ENCODE assay signal across 22 mouse cellular contexts in the genomic region with DNA sequence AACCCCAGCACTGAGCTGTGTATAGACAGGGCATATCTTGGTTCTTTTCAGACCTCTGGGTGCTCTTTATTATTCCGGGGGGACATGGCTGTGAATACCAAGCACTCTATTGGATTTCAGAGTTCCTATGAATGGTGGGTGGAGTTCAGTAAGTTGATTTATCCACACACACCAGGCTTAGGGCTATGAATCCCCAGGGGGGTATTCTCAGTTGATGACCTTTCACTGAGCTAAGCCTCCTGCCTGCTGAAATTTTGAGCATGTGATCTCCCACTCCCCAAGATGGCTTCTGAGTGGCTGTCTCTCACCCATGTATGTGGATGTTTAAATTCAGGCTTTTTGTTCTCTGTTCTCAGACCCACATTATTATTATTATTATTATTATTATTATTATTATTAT.
DNase-seq lines count a peak whose midpoint lies in the region; ATAC-seq and TF ChIP-seq lines count a peak whose summit lies in the region.
"Had no signal": no experiment of that assay in that cellular context is flagged by ENCODE, and none has a peak within 500 bp of the region (broad histone marks: within the 10 kb centered on the region; RNA-seq: fewer than 3 reads in every experiment).

No protein-coding gene starts in this region.

- no peak overlapping the region for H3K9ac ChIP-seq in embryonic facial prominence, embryonic 12.5 days
- no peak overlapping the region for H3K9ac ChIP-seq in midbrain, embryonic 11.5 days (ENCODE audit: low read length)
- no peak overlapping the region for H3K9ac ChIP-seq in midbrain, postnatal 0 days (replicated peaks; ENCODE audit: low read length, poor library complexity, severe bottlenecking)
- no peak overlapping the region for H3K9ac ChIP-seq in neural tube, embryonic 12.5 days
- H3K9ac ChIP-seq: embryonic facial prominence, embryonic 15.5 days; forebrain, postnatal 0 days; hindbrain, embryonic 15.5 days had no signal

- no peak overlapping the region for H3K4me2 ChIP-seq in embryonic facial prominence, embryonic 12.5 days (replicated peaks)
- no peak overlapping the region for H3K4me2 ChIP-seq in midbrain, embryonic 11.5 days
- no peak overlapping the region for H3K4me2 ChIP-seq in midbrain, postnatal 0 days (ENCODE audit: low read depth, low read length, poor library complexity, severe bottlenecking)
- no peak overlapping the region for H3K4me2 ChIP-seq in neural tube, embryonic 12.5 days (replicated peaks)
- H3K4me2 ChIP-seq: embryonic facial prominence, embryonic 15.5 days; heart, embryonic 11.5 days; hindbrain, embryonic 15.5 days had no signal

- no peaks in the 10 kb centered on the region for H3K9me3 ChIP-seq in embryonic facial prominence, embryonic 12.5 days
- no peaks in the 10 kb centered on the region for H3K9me3 ChIP-seq in embryonic facial prominence, embryonic 10.5 days
- no peaks in the 10 kb centered on the region for H3K9me3 ChIP-seq in midbrain, embryonic 11.5 days (ENCODE audit: control insufficient read depth, low read length)
- no peaks in the 10 kb centered on the region for H3K9me3 ChIP-seq in midbrain, postnatal 0 days (ENCODE audit: low read length)
- H3K9me3 ChIP-seq in neural tube, embryonic 12.5 days, result no peaks in the 10 kb centered on the region
- H3K9me3 ChIP-seq: embryonic facial prominence, embryonic 15.5 days; hindbrain, embryonic 15.5 days had no signal

- 72% methylated on average over 1 of the region's 1 CpGs for WGBS in embryonic facial prominence, embryonic 12.5 days
- 84% methylated on average over 1 of the region's 1 CpGs for WGBS in embryonic facial prominence, embryonic 10.5 days
- 33% methylated on average over 1 of the region's 1 CpGs for WGBS in midbrain, embryonic 11.5 days
- WGBS in midbrain, postnatal 0 days, result 25% methylated on average over 1 of the region's 1 CpGs
- WGBS in neural tube, embryonic 12.5 days, result 39% methylated on average over 1 of the region's 1 CpGs

- DNase-seq in embryonic facial prominence, embryonic 10.5 days (ENCODE audit: low spot score), result no peak
- DNase-seq in midbrain, embryonic 11.5 days (ENCODE audit: low spot score, missing footprints), result no peak
- no peak for DNase-seq in midbrain, postnatal 0 days (ENCODE audit: low spot score)
- no peak for DNase-seq in neural tube, embryonic 10.5 days (ENCODE audit: extremely low spot score, low spot score)
- DNase-seq: adrenal gland, adult 8-10 months; adrenal gland, postnatal 25 days; cerebellum, adult 11-12 months; cerebellum, adult 8-10 months; cerebellum, postnatal 10 days; cerebellum, postnatal 36 days; embryo, embryonic 11 days; forebrain, postnatal 0 days; gastrocnemius, adult 2 months; gastrocnemius, postnatal 14 days; heart, adult 11 months had no signal

- ATAC-seq in embryonic facial prominence, embryonic 12.5 days (ENCODE audit: insufficient number of reproducible peaks, insufficient read depth, low FRiP score, low TSS enrichment), result 0 out of 2 replicates have a peak, but pooled peaks have one; percentile 47
- ATAC-seq in midbrain, embryonic 11.5 days (ENCODE audit: low FRiP score), result peak; percentile 54
- no peak for ATAC-seq in midbrain, postnatal 0 days (ENCODE audit: low FRiP score)
- peak; percentile 78 for ATAC-seq in neural tube, embryonic 12.5 days (ENCODE audit: low FRiP score, low read depth)
- ATAC-seq: activated CD4-positive, CD25-positive, alpha-beta regulatory T cell, adult 4 months; forebrain, embryonic 14.5 days; forebrain, postnatal 0 days had no signal

- no peaks in the 10 kb centered on the region for H3K36me3 ChIP-seq in embryonic facial prominence, embryonic 12.5 days
- H3K36me3 ChIP-seq in embryonic facial prominence, embryonic 10.5 days (replicated peaks), result no peaks in the 10 kb centered on the region
- H3K36me3 ChIP-seq in midbrain, embryonic 11.5 days (ENCODE audit: control insufficient read depth, insufficient read depth, low read length), result no peaks in the 10 kb centered on the region
- H3K36me3 ChIP-seq in midbrain, postnatal 0 days (ENCODE audit: insufficient read depth, low read length), result no peaks in the 10 kb centered on the region
- no peaks in the 10 kb centered on the region for H3K36me3 ChIP-seq in neural tube, embryonic 12.5 days
- H3K36me3 ChIP-seq: embryonic facial prominence, embryonic 15.5 days; hindbrain, embryonic 15.5 days had no signal

- H3K4me3 ChIP-seq in embryonic facial prominence, embryonic 12.5 days, result no peak overlapping the region
- H3K4me3 ChIP-seq in embryonic facial prominence, embryonic 10.5 days, result no peak overlapping the region
- H3K4me3 ChIP-seq in midbrain, embryonic 11.5 days (ENCODE audit: low read depth, low read length), result no peak overlapping the region
- no peak overlapping the region for H3K4me3 ChIP-seq in midbrain, postnatal 0 days (ENCODE audit: low read depth, low read length)
- H3K4me3 ChIP-seq in neural tube, embryonic 12.5 days, result no peak overlapping the region
- H3K4me3 ChIP-seq: embryonic facial prominence, embryonic 15.5 days; gastrocnemius, adult 2 months; hindbrain, embryonic 15.5 days had no signal

- no peak for TF ChIP-seq CTCF in midbrain, postnatal 0 days (IDR thresholded peaks at IDR 0.05)

- no peak overlapping the region for H3K27ac ChIP-seq in embryonic facial prominence, embryonic 12.5 days
- no peak overlapping the region for H3K27ac ChIP-seq in embryonic facial prominence, embryonic 10.5 days (replicated peaks)
- H3K27ac ChIP-seq in midbrain, embryonic 11.5 days (ENCODE audit: low read depth, low read length), result no peak overlapping the region
- no peak overlapping the region for H3K27ac ChIP-seq in midbrain, postnatal 0 days (ENCODE audit: low read depth, low read length)
- no peak overlapping the region for H3K27ac ChIP-seq in neural tube, embryonic 12.5 days
- H3K27ac ChIP-seq: embryonic facial prominence, embryonic 15.5 days; gastrocnemius, adult 2 months; hindbrain, embryonic 15.5 days had no signal

- H3K4me1 ChIP-seq in embryonic facial prominence, embryonic 12.5 days, result no peaks in the 10 kb centered on the region
- no peaks in the 10 kb centered on the region for H3K4me1 ChIP-seq in embryonic facial prominence, embryonic 10.5 days
- peaks cover 2% of the 10 kb centered on the region; the same call in 1 of the 2 replicates for H3K4me1 ChIP-seq in midbrain, embryonic 11.5 days (ENCODE audit: control insufficient read depth, insufficient read depth, low read length)
- no peaks in the 10 kb centered on the region for H3K4me1 ChIP-seq in midbrain, postnatal 0 days (ENCODE audit: insufficient read depth, low read length)
- peaks cover 4% of the 10 kb centered on the region; the same call in 1 of the 2 replicates for H3K4me1 ChIP-seq in neural tube, embryonic 12.5 days
- H3K4me1 ChIP-seq: embryonic facial prominence, embryonic 15.5 days; hindbrain, embryonic 15.5 days had no signal

- no peaks in the 10 kb centered on the region for H3K27me3 ChIP-seq in embryonic facial prominence, embryonic 12.5 days
- no peaks in the 10 kb centered on the region for H3K27me3 ChIP-seq in embryonic facial prominence, embryonic 10.5 days (replicated peaks; ENCODE audit: low read depth, poor library complexity, severe bottlenecking)
- no peaks in the 10 kb centered on the region for H3K27me3 ChIP-seq in midbrain, embryonic 11.5 days (ENCODE audit: control insufficient read depth, insufficient read depth, low read length)
- H3K27me3 ChIP-seq in midbrain, postnatal 0 days (ENCODE audit: insufficient read depth, low read length), result no peaks in the 10 kb centered on the region
- no peaks in the 10 kb centered on the region for H3K27me3 ChIP-seq in neural tube, embryonic 12.5 days (replicated peaks)
- H3K27me3 ChIP-seq: embryonic facial prominence, embryonic 15.5 days had no signal
